Mouse (Mus musculus) embryo, embryonic 11 days (tissue): ENCODE data around the gene Zfp771.
"Not testable (repeated sequence)": the region's sequence is repeated elsewhere in the genome, so short reads cannot be mapped to it uniquely, and the experiment has no call there.

Source experiments
- DNase-seq: peaks from one replicate; pipeline ENCODE4 v3.0.0-alpha.2; 2015

Gene Zfp771

DNA sequence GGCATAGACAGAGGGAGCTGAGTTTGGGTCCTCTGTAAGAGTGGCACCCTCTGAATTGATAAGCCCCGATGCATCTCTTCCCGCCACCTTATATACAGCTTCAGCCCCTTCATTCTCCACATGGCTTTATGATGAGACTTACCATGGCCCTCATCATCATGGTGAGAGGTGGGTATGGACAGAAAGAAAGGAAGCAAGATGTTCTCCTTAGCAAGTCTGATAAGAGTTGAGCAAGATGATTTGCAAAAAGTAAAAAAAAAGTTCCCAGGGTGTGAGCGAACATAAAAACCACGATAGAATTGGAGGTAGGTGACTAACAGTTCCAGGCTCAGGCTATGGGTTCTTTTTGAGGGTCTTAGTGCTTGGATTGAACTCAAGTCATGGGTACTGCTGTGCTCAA, 25.4 kb upstream of the Zfp771 start:
- no peak for DNase-seq

DNA sequence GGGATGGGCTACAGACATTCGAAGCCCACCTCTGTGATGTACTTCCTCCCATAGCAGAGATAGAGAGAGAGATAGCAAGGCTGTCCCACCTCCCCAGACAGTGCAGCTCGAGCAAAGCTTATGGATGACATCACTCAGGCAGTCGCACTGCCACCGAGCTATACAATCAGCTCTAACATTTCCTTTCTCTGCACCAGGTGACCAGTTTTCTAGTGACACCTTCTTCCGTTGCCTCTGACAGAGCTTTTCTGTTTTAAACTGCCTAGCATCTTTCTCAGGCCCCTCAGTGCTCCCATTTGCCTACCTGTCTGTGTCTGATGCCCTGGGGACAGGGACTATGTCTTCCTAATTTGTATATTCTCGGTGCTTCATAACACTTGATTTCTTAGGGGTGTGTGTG, 23.6 kb upstream of the Zfp771 start:
- DNase-seq, result no peak

DNA sequence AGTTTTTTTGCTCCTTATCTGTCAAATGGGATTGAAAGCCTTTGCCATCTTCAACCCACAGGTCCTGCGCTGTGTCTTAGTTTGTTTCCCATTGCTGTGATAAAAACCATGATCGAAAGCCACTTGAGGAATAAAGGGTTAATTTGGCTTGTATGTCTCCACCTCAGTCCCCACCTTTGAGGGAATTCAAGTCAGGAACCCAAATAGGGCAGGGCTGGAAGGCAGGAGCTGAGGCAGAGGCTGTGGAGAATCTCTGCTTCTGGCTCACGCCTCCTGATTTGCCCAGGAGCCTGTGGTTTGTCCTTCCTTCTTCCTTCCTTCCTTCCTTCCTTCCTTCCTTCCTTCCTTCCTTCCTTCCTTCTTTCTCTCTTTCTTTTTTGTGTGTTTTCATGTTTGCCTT, 21.0 kb upstream of the Zfp771 start:
- DNase-seq, result no peak

DNA sequence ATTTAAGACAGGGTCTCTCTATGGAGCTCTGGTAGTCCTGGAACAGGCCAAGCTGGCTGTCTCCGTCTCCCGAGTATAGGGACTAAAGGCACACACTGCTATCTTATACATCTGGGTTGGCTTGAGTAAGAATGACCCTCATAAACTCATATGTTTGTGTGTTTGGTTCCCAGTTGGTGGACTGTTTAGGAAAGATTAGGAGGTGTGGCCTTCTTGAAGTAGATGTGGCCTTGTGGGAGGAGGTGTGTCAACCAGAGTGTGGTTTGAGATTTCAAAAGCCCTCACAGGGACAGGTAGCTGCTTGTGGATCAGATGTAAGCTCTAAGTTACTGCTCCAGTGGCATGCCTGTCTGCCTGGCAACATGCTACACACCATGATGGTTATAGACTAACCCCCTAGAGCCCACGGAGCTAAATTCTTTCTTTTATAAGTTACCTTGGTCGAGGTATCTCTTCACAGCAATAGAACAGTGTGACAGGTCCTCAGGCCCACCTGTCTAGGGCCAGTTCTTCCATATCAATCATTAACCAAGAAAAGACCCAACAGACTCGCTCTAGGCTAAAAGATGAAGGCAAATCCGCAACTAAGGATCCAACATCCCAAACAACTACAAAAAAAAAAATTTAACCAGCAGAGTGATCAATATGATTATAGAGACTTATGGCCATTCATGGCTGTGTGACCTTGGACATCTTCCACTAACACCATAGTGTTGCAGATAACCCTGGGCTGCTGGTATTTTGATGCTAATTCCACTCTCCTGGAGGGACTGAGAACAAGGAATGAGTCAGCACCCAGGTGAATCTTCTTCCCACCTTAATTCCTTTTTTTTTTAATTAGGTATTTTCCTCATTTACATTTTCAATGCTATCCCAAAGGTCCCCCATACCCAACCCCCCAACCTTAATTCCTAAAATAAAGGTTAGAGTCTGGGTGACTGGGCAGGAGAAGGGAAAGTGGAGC, 20.3 kb upstream of the Zfp771 start:
- DNase-seq, result no peak

DNA sequence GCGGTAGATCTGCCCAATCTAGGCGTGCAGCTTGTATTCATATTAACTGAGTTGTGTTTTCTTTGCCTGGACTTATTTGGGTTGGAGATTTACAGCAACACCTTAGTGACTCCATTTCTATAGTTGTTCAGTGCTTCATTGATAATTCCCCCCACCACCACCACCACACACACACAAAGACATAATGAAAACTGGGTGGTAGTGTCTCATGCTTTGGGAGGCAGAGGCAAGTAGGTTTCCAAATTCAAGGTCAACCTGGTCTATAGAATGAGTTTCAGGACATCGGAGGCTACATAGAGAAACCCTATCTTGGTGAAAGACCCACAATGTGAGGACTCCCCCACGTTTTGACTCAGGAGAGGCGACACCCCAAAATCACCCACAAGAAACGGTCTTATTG, 19.5 kb upstream of the Zfp771 start:
- DNase-seq, result no peak

DNA sequence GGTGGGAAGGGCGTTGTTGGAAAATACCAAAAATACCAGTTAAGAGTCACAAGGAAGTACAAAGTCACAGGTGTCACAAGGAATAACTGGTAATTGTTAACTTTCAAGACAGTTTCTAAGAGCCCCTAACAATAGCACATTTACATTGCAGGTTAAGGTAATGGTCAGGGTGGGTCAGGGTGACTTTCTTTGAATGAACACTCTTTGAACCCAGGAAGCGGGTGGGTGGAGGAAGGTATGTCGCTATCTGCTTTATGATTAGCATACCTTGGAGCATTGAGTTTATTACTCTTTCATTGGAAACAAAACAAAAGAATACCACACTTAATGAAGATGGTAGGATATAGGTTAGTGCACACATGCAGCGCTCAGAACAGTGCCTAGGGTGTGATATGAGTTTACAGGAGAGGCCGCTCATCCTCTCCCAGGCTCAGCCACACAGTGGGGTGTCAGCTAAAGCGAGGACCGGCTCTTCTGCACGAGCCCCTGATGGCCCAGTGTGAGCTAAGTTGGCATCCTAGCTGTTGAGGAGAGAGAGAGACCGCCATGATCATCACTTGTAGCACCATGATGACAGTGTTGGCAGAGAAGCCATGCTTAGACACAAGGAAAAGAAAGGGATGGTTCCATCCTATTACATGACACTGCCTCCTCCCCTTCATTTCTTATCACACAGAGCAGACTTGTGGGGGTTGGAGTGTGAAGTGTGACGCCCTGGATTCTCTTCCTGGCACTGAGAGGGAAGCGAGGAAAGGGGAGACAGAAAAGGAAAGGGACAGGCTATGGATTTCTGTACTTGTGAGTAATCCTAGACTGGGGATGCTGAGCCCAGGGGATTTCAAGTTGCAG, 18.7 kb upstream of the Zfp771 start:
- DNase-seq, result no peak

DNA sequence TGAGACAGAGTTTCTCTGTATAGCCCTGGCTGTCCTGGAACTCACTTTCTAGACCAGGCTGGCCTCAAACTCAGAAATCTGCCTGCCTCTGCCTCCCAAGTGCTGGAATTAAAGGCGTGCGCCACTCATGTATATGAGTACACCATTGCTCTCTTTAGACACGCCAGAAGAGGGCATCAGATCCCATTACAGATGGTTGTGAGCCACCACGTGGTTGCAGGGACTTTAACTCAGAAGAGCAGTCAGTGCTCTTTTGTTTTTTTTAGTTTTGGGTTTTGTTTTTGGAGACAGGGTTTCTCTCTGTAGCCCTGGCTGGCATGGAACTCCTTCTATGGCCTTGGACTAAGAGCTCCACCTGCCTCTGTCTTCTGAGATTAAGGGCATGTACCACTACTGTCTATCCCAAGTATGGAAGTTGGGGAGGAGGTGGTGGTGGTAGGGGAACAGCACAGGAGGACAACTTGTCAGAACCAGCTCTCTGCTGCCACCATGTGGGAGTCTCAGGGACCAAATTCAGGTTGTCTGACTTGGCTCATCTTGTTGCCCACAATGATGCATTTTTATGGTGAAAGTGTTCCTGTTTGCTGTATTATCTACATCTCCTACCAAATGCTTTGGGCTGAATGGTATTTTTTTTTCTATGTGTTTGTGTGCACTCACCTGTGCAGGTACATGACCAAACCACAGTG, 15.3 kb upstream of the Zfp771 start:
- DNase-seq, result peak; percentile 74

DNA sequence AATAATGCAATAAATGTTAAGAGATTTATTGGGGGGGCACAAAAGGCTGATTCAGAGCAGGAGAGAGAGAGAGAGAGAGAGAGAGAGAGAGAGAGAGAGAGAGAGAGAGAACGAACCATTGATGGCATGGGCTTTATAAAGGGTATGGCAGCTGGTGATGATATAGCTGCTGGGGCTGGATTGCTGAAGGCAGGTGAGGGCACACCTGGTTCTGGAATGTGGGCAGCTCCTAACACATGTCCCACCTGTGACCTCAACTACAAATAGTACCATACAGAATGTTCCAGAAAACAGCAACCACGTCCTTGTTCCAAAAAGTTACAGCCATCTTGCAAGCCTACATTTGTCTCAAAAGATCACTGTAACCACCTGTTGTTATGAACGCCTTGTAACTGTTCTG, 12.7 kb upstream of the Zfp771 start:
- no peak for DNase-seq

DNA sequence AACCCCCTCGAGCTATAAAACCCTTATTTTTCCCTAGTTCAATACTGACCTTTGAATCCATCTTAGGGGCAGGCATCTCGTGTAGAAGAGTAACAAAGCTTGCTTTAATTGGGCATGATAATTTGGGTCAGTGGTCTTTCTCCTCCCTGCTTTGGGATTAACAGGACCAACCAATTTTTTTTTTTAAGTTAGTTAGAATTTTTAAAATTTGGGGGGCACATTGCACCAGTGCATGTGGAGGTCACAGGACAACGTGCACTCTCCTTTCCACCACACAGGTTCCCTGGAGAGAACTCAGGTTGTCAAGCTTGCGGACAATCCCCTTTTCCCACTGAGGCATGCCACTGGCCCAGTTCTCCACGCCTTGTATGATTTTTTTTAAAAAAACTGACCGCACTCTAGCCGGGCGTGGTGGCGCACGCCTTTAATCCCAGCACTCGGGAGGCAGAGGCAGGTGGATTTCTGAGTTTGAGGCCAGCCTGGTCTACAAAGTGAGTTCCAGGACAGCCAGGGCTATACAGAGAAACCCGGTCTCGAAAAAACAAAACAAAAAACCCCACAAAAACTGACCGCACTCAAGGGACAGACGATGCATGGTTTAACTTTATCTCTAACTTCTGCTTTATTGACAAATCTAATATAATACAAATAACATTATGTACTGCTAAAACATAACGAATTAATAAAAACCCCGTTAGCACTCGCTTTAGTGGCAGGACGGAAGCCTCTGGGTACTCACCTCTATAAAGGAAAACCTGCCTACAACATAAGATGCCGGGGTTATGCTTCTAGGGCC, 12.1 kb upstream of the Zfp771 start:
- DNase-seq, result peak; percentile 20

DNA sequence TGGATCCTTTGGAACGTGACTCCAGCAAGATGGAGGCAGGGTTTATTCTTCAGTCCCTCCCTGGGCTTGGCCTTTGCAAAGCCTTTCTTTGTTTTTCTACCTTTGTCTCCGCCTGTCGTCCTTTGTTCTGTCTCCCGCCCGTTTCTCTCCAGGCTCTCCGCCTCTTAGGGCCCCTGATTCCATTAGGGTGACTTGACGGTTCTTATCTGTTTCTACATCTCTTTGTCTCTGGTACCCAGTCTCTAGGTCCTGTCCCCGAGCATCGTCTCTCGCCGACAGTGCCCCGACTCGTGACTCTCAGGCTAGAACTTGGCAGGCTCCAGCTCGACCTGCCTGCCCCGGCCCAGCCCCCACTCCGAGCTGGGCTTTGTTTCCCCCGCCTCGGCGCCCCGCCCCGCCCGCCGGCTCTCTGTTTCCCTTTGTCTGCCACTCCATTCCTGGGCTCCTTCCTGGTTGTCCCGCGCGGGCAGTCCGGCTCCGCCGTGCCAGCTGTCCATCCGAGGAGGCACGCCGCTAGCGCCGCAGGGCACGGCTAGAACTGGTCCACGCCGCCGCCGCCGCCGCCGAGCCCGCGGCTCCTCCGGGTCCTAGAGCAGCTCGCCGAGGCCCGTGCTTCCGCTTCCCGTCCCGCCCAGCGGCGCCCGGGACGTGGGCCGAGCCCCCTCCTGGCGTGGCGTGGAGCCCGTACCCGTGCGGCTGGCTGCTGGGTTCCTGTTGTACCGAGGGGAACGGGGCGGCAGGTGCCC, 11.3 kb upstream of the Zfp771 start, which contains the start of the genes Zfp553 and Sept1:
Gene Zfp553 (plus strand): TSS at position 440 of the 746 bp plus-strand sequence.
Gene Sept1 (minus strand): TSS at position 509 of the 746 bp plus-strand sequence.
- DNase-seq, result peak; percentile 94

DNA sequence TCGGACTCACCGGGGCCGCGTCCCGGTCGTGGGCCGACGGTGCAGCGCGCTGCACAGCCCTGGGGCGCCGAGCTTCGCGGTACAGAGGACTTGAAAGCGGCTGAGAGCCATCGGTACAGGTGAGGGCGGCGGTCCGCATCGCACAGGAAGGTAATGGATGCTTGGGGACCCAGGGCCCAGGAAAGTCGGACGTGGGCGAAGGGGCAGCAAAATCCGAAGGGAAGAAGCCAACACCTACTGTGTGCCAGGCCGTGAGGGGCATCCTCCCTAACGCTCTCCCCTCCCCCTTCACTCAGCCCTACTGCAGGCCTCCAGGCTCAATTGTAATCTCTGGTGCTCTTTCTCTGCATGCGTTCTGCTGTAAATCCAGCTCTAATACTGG, 10.7 kb upstream of the Zfp771 start:
- DNase-seq, result peak; percentile 66

DNA sequence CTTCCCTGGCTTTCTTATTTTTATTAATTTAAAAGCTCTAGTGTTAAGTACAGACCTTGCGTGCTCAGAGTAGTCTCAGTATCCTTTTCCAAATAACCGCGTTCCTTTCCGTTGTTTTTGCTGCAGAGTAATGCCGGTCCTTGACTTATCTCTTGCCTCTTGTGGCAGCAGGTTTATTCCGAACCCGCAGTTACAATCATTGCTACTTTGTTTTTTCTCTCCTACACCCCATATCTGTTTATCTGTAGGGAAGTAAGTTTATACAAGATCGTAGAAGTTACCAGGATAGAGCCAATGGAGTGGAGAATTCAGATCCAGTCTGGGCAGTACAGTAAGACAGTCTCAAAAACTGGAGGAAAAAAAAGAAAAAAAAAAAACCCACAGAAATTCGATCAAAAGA, 10.3 kb upstream of the Zfp771 start:
- no peak for DNase-seq

DNA sequence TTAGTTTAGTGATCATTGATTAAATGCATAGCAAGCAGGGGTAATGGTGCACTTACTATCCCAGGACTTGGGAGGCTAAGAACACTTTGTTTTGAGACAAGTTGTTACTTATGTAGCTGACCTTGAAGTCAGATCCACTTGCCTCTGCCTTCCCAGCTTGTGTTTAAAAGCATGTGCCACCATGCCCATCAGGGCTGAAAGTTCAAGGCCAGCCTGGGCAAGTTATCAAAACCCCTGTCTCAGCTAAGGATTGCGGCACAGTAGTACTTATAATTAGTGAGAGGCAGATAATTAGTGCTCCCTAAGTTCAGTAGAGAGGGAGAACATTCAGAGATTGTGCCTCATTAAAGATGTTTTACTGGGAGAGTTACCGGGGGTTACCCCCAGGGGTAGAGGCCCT, 9.3 kb upstream of the Zfp771 start:
- no peak for DNase-seq

DNA sequence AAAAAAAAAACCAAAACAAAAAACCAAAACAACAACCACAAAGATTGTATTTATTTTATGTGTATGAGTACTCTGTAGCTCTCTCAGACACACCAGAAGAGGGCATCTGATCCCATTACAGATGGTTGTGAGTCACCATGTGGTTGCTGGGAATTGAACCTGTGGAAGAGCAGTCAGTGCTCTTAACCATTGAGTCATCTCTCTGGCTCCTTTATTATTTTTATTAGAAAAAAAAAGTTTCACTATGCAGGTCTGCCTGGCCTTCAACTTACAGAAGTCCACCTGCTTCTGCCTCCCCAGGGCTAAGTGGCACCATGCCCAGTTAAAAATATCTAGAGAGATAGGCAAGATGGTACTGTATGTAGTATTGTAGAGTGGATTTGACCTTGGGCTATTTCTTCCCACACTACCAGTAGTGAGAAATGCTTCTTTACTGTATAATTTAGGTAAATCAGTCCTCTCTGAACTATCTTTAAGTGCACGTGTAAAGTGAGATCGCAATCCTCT, 660 bp upstream of the Zfp771 start:
- no peak for DNase-seq

DNA sequence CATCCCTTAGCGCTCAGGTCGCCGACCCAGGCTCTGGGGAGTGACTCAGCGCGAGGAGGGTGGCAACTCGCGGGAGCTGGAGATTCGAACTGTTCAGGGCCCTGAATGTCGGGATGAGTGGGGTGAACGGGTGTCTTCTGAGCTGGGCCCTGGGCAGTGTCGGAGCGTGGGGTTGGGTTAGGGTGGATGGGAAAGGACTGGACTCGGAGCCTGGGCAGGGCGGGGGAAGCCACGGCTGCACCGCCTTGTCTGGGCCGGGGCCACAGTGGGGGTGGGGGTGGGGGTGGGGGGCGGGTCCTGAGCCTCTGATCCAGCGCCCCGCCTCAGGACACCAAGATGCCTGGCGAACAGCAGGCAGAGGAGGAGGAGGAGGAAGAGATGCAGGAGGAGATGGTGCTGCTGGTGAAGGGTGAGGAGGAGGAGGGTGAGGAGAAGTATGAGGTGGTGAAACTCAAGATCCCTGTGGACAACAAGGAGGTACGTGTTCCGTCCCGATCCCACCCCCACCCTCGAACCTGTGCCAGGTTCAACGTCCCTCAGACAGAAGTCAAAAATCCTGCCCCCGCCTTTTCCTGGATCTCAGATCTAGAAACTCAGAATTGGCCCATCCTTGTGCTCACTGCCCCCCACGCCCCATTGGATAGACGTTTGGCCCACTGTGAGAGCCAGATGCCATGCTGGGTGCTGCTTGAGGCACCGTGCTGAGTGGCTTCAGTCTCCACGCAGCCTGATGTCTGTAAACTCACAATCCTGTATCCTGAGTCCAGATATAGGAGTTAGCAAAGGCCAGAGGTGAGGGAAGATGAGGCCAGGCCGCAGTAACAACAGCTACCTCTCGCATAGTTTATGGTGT, 810 bp downstream of the Zfp771 start:
- peak; percentile 17 for DNase-seq

DNA sequence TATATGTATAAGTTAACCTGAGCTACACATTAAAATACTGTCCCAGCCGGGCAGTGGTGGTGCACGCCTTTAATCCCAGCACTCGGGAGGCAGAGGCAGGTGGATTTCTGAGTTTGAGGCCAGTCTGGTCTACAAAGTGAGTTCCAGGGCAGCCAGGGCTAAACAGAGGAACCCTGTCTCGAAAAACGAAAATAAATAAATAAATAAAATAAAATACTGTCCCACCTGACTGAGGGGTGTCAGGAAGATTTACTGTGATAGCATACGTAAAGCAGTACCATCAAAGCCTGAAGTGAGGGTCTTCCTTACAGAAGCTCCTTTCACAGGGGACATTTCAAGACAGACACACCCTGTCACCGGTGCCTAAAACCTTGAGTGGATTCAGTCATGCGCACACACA, 6.4 kb downstream of the Zfp771 start:
- DNase-seq, result not testable (repeated sequence)

DNA sequence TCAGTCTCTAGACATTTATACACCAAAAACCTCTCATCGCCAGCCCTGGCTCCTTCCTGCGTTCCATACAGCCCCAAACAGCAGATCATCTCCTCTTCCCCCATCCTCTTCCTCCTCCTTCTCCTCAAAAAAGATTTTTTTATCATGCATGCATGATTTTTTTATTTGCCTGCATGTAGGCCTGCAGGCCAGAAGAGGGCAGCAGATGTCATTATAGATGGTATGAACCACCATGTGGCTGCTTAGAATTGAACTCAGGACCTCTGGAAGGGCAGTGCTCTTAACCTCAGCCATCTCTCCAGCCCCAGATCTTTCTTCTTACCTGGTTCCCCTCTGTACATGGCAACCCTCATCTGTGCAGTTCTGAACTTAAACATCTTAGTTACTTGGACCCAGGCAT, 8.3 kb downstream of the Zfp771 start:
- peak; percentile 49 for DNase-seq

DNA sequence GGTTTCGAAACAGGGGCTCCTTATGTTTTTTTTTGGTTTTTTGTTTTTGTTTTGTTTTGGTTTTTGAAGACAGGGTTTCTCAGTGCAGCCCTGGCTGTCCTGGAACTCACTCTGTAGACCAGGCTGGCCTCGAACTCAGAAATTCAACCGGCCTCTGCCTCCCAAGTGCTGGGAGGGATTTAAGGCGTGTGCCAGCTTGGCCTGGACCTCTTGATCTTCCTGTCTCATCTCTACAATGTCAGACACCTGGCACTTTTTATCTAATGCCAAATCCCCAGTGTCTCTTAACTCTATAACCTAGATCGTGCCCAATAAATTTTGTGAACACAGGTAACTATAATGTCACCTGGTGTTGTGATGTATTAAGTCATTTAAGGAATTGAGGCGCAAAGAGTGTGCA, 9.3 kb downstream of the Zfp771 start:
- DNase-seq, result no peak

DNA sequence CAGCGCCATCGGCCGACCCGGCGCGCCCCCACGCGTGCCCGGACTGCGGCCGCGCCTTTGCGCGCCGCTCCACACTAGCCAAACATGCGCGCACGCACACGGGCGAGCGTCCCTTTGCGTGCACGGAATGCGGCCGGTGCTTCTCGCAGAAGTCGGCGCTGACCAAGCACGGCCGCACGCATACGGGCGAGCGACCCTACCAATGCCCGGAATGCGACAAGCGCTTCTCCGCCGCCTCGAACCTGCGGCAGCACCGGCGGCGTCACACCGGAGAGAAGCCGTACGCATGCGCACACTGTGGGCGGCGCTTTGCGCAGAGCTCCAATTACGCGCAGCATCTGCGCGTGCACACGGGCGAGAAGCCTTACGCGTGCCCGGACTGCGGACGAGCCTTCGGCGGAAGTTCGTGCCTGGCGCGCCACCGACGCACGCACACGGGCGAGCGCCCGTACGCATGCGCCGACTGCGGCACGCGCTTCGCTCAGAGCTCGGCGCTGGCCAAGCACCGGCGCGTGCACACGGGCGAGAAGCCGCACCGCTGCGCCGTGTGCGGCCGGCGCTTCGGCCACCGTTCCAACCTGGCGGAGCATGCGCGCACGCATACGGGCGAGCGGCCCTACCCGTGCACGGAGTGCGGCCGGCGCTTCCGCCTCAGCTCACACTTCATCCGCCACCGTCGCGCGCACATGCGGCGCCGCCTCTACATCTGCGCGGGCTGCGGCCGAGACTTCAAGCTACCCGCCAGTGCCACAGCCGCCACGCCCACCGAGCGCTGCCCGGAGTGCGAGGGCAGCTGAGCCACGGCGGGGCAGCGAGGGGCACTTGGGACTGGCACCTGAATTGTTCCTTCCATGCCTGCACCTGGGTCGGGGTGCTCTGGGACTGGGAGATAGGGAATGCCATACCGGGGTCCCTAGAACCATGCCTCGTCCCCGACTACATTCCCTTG, 10.0 kb downstream of the Zfp771 start:
- peak; percentile 99 for DNase-seq
